Mouse (Mus musculus) frontal cortex, postnatal 14 days (tissue): ENCODE data around the gene D10Jhu81e.

Experiments
- DNase-seq, 2 experiments: peaks; one replicate each; pipeline ENCODE4 v3.0.0; 2022; ENCODE audit warnings: low spot score in 2 of 2

Gene D10Jhu81e

DNA sequence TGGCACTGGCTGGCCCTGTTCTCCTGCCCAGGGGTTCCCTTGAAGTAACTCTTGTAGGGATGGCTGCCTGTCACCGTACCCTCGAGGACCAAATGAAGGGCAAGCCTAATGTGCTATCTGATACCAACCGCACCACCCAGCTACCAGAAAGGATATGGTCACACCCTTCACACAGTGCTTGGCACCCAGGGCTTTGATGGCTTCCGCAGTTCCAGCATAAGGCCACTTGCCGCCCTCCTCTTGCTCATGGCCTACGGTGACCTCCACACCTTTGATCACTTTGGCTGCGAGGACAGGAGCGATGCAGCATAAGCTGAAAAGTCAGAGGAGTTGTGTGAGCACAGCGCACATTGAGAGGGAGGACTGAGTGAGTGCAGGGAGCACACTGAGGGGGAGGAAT lies 6.3 kb downstream of the D10Jhu81e start:
- no peak for DNase-seq

DNA sequence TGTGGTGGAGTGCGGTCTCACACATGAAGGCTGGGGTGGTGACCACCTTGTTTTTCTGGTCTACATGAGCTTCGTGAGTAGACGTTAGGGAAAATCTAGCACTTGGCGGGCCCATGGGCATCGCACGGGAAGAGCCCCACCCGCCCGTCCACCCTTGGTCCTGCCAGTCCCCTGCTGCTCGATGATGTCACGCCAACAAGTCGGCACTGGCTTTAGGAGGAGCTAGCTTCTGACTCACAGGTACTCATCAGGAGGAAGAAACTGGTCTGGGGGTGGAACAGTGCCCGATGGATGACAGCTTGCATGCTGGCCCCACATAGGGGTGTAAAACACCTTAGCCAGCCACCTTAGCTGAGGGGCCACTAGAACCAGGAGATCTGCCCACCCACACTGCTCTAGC lies 6.9 kb downstream of the D10Jhu81e start:
- DNase-seq: no peak

DNA sequence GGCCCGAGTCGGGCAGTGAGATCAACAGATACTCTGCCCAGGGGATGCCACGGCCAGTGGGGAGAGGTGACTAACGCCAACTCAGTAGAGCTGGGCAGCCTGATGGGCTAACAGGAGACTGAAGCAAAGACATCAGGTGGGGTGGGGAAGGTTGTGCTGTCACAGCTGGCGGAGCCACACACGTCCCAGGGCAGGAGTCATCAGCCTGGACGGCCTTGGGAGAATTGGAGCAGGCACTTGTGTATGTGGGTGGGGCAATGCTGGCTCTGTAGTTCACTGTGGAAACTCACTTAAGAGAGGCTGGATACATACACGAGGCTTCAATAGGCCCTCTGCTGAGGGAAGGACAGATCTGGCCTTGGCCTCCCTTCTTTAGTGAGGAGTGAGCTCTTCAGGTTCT lies 8.5 kb downstream of the D10Jhu81e start:
- no peak for DNase-seq

DNA sequence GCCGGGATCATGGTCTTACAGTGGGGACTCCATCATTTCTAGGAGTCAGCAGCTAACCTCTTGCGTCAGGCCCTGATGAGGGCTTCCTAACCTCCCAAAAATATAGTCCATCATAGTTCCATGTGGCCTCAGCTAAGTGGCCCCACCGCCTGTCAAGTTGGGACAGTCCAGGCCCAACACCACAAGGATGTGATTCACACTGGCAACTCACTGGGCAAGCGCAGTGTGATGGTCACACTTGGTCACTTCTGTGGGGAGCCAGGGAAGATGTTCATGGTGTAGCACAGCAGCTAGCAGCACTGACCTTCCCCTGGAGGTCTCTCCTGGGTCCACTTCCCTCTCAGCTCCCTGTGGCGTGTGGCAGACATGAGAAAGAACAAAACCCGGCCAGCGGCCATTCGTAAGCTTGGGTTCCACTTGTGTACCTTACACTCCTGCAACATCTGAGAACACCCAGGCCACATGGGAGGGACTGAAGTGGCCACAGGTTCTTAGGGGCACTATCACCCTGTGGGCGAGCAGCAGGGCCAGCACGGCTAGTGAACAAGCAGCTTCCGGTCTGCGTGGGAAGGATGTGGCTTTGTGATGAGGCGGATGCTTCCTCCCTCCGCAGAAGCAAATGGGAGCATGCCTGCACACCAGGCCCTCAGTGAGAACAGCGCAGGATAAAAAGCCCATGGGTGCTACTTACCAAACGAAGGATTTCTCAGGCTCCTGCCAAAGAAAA lies 9.1 kb downstream of the D10Jhu81e start:
- DNase-seq: no peak

DNA sequence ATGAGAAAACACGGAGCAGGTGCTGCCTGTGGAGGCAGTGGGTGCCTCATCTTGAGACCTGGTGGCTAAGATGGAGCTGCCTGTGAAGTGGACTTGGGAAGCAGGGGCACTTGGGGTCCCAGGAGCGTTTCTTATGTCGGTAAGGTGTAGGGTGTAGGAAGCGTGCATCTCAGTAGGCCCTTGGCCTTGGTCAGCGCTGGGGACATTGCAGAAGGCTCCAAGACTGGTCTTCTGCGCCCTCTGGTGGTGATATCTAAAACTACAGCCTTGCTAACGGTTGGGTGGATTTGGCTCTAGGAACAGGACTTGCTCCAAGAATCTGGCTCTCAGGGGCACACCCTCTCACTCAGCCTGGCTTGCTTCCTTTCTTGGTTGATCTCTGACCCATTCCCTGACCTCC lies 9.7 kb downstream of the D10Jhu81e start:
- peak; percentile 68 to 83 for DNase-seq

DNA sequence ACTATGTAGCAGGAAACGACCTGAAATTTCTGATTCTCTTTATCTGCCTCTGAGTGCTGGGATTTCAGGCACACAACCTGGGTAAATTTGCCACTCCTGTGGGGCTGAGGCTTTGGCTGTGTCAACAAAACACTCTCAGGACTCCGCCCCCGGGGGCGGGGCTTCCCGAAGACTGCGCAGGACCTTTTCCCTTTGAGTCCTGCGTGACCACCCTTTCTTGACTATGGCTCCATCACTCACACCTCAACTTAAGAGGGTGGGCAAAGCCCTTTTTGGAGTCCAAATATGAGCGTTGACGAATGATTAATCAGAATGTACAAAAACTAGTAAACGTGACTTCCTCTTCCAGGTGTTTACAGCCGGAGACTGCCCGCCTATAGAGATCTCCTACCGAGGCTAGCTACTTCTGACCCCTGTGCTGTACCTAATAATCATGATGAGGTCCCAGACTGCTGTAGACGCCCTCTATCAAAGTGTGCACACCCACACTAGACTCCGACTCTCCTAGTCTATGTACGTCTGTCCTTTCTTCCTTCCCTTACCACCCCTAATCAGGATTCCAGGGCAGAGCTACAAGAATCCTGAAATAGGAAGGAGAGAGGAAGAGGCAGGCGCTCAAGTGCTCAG lies 10.2 kb downstream of the D10Jhu81e start:
- peak in 1 of 2 experiments; percentile 42 for DNase-seq

DNA sequence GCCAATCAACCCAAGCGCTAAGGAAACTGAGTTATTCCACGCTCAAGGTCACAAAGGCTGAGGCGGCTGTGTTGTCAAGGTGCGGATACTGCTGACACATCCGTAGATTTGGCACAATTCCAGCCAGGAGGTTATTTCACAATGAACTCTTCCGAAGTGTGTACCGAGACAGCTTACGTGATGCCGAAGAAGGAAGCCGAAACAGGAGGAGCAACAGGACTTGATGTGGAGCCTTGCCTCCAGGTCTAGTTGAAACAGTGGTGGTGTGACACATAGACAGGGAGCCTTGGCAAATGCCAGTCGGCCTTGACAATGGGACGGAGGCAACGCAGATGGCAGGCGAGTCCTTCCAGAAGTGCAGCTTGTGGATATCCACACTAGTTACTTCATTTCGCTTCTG lies 11.5 kb downstream of the D10Jhu81e start:
- no peak for DNase-seq

DNA sequence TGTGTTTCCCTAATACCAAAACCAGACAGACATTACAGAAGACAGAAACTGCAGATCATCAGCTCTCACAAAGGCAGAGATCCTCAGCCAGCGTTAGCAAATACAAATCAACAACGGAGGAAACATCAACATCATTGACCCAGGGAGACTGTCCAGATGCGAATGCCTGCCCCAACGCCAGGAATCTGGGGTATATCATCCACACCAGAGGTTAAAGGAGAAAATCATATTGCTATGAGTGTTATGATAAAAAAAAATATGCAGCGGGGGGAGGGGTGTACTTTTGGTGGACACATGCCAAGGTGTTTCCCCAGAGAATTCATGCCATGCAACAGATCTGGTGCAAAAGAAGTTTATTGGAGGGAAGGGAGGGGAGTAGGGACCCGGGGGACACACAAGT lies 12.7 kb downstream of the D10Jhu81e start:
- DNase-seq: no peak

DNA sequence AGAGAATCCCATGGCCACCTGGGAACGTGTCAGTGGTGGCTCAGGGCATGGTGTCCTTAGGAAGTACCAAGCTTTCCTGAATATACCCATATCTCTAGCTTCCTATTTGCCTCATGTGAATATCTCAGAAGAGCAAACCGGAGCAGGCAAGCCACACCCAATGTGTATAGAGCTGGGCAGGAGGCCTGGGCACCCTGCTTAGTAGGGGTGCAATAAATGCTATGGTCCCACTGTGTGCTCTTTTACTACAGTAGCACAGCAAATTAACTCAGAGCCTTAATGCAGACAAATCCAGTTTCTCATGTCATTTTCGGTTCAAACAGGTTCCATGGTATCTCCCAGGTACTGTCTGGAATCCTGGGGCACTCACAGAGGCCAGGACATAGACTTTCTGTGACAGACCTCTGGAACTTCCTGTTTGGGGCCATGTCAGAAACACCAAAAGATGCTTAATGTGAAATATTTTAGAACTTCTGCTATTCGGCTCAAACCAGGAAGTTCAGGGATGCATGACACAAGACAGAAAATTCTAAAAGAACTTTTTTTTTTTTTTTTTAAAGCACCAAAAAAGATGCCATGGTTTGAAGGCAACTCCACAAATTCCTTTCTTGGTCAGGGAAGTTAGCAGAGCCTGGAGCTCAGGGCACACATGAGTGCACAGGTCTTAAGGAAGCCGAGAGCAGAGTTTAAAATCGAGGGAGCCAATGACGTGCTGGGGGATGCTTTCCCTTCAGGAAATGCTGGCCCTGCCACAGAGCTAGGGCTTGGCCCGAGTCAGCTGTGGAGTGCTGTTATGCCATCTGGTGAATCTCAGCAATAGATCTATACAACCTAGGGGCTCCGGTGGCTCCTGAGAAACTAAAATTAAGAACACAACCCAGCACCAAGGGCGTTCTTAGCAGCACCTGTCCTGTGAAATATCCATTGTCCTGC lies 20.5 kb downstream of the D10Jhu81e start:
- no peak for DNase-seq

DNA sequence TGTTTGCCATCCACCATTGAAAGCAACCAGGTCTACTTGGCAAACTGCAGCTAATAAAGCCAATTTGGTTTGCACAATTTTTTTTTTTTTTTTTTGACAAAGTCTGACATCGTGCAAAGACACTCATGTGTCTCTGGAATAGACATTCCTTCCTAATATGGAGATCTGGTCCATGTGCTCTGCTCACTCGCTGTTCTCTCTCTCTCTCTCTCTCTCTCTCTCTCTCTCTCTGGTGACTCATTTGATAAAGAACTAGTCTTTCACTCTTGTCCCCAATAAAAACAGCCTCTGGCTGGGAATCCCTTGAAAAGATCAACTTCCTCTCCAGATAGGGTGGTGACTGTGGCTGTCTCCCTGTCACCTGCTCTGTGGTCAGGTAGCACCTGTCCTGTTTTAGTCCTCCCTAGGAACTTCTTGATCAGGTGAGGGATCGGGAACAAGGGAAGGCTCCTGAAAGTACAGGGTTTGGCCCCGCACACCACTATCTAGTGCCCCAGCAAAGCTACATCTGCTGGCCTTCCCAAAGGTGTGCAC lies 21.6 kb downstream of the D10Jhu81e start:
- DNase-seq: no peak

DNA sequence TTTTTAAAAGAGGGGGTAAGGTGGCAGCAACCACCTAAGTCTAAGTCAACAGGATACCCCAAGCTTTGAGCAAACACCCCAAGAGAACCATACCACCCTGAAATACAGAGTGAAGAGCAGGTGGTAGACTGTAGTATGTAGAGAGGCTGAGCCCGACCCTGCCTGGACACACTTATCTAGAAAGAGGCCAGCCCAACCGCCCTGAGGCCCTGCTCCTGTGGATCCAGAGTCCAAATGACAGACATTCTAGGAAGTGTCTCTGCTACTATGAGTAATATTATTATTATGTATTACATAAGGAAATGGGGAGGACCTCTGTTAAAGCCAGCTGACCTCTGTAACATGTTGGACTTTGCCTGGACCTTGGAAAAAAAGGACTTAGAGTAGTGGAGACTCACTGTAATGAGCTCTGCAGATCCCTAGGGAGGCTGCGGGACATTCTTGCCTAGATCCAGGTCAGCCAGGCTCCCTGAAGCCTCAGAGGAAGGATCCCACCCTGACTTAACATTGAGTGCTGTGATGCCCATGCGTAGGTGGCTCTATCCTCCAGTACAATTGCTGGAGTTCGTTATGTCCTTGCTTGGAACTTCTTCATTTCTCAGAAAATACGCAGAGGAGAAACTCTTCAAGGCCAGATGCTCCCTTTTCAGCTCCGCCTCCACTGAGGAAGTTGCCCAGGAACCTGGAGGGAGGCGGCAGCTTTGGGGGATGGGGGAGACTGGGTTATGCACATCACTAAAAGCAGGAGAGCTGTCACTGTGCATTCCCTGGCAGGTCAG lies 25.7 kb downstream of the D10Jhu81e start:
- no peak for DNase-seq

DNA sequence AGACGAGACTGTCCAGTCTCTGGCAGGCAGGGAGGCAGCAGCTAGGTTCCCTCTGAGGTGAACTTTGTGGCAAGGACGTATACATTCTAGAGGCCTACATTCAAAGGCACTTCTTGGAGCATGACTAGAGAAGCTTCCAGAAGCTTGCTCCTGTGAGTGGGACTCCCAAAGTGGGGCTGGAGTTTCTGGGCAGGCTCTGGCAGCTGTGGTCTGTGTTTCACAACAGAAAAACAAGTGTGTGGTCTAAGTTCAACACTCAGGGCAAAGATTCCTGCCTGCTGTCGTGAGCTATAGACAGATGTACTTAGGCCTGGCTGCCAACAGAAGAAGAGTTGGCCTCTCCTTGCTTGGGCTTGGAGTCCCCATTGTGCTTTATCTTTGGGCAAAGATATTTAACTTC lies 28.7 kb downstream of the D10Jhu81e start:
- no peak for DNase-seq

DNA sequence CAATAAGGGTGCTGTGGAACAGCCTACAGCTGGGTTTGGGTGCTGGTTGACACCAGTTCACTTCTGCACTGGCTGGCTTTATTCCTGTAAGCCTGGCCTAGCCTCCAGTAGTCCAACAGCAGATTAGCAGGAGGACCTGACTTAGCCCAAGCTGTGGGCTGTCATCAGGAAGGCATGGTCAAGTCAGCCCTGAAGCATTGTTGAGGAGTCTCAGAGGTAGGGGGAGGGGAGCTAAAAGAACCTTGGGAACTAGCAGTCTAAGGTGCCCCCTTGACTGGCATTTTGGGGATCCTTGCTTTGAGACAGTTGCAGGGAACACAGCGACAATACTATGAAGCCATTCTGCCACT lies 29.4 kb downstream of the D10Jhu81e start:
- DNase-seq: no peak

DNA sequence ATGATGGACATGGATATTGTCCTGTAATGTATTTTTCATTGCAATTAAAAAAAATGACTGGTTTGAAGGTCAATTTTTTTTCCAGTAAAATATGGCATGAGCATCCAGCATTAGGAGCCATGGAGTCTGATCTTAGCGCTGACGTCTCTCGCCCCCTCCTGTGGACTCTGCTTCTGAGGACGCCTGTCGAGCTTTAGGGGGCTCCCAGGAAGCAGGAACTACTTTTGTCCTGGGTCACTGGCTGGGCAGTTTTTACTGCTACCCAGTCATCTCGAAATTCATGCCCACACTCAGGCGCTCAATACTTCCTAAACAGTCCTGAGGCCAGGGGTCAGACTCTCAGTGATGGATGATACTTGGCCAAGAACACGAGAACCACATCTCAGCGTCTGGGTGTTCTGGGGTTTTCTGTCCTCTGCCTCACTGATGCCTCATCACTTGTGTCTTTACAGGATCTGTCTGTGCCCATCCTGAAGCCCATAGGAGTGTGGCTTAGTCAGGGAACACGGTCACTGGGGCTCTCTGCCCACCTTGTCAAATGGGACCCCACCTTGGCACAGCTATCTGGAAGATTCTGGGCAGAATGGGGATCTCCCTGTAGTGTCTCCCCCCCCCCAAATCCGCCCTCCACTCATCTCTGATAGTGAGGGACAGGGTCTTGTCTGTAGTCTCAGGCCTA lies 29.9 kb downstream of the D10Jhu81e start:
- no peak for DNase-seq

DNA sequence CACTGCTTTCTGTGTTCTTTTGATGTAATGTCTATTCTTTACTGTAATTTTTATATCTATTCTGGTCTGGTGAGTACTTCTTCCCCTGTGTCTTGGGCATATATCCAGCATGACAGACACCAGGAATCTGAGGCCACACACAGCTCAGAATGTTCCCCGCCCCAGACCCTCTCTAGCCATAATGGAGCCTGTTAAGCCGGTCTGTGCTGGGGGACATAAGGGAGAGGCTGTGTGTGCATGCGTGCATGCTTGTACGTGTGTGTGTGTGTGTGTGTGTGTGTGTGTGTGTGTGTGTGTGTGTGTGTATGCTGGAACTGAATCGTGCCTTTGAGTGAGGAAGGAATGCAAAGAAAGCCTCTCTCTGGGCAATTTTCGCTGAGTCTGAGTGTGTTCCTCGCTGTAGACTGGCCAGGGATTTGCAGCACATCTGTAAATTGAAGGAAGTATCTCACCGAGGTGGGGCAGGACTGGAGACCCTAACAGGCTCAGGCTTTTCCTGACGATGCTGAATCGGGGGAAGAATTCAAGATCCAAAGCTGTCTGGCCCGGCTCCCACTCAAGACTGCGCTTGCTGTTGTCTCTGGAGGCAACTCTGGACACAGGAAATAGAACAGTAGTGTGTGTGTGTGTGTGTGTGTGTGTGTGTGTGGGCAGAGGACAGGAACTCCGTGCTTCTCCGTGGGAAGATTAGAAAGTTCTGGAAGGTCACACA lies 30.6 kb downstream of the D10Jhu81e start:
- DNase-seq: no peak

DNA sequence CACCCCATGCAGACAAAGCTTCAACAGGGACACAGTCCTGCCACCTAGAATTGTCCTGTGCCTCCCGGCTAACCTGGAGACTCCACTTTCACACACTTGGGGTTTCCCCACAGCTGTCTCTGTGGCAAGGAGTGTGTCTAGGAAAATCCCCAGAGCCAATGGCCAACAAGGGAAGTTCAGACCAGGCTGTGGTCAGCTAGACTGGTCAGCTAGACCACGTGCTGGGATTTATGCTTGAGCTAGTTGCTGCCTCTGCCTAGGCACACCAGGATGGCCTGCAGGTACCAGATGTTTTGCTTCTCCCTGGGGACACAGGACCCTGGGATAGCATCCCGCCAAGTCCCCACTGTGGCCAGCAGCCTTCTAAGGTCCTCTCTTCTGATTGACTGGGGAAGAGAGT lies 32.4 kb downstream of the D10Jhu81e start:
- no peak for DNase-seq

DNA sequence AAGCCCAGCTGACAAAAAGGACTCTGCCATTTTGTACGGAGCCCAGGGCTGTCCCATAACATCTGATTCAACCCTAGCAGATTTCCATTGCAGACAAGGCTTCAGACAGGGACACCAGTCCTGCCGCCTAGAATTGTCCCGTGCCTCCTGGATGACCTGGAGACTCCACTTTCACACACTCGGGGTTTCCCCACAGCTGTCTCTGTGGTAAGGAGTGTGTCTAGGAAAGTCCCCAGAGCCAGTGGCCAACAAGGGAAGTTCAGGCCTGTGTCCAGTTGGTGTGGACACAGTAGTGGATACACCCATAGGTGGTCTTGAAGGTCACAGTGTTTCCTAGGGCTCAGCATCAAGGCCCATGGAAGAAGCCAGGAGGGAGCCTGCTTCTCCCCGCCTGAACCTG lies 33.6 kb downstream of the D10Jhu81e start:
- DNase-seq: no peak

DNA sequence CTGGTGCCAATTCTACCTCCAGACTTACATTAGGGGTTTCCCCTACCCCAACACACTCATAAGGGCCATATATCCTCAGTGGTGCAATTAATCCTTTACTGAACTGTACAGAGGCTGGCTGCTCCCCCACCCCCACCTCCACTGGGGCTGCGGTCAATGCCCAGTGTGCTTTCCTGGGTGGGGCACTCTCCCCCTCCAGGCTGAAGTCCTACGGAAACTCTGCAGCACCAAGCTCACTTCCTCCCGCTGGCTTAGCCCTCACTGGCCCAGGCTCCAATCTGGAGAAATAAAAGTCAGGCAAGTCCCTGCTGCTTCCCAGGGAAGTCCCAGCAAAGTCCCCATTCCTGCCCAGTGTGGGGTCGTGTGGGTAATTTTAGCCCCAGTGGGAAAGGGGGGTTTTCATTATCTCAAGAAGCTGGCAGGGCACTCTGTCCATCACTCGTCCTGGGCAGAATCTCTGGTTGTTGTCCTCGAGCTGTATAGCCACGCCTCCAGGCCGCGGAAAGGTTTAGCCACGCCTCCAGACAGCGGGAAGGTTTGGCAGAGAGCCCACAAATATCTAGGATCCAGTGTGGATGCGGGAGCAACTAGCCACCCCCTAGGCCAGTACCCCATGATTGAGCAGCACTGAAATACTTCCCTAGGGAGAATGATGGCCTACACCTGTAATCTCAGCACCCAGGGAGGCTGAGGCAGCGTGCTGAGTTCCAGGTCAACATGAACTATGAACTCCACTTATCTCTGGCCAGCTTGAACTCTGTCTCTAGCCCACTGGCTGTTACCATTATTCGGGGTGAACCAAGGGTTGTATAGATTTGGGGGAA lies 34.4 kb downstream of the D10Jhu81e start:
- no peak for DNase-seq

DNA sequence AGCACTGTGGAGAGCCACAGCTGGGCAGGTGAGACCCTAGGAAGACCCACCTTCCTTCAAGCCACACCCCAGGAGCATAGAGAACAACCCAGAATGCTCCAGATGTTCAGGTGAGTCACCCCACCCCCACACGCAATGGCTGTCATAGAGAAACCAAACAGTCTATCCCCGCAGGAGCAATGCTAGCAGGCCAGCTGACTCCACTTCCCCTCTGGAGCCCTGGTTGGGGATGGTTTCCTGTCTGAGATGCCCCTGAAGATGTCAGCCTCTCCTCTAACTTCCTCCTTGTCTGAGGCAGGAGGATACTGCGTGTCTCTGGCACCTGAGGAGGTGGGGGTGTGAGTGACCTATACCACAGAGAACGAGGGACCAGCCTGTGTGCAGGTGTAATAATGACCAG lies 35.2 kb downstream of the D10Jhu81e start:
- no peak for DNase-seq

DNA sequence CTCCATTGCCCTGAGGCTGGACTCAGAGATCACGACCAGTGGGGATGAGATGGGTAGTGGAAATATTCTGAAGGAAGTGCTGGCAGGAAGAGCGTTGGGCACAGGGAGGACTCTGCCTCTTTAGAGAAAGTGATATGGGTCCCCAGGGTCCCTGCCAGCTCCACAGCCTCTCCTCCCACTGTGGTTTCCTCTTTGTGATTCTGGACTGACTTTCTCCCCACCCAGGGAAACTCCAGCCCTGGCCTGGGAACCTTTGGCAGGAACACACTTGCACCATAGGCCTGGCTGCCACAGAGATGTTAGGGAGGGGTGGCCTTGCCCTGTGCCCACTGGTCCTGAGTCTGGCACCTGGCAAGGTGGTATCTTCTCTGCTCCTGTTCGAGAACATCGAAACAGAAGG lies 39.6 kb downstream of the D10Jhu81e start:
- no peak for DNase-seq
